Mouse (Mus musculus): ENCODE data around the gene Oxsm. TPM values are rescaled to one million over a fixed set of nuclear protein-coding genes. Genes with fewer than 3 reads are reported as not detected.

Oxsm gene
- 3.0 TPM for polyA plus RNA-seq (2017; shearing (Covaris generic))

DNA sequence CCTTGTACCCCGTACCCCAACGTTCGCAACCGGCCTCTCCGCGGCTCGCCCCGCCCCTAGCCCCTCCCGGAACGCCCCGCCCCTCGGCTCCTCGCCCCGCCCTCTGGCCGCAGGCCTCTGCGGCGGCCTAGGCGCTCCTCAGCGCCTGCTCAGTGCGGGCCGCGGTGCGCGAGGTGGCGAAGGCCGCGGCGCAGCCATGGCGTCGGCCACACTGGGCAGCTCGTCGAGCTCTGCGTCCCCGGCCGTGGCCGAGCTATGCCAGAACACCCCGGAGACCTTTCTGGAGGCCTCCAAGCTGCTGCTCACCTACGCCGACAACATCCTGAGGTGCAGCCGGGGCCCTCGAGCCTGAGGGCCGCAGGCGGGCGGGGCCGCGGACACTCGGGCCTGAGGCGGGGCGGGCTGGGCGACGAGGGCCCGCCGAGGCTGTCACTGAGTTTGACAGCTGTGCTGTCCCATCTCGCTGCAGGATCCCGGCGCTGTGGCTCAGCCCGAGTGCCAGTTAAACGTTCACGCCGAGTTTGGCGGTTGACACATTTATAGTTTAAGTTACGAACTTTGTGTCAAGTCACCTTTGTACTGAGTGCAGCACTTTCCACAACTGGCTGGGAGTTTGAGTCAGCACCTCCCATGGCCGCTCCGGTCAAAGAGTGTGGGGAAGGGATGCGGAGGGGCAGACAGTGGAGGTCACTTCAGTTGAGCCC, at the start of gene Oxsm, which contains the start of gene Ngly1:
Gene Oxsm, minus strand, starts transcription at position 638 of the 704 bp plus-strand sequence.
Gene Ngly1, plus strand, starts transcription at position 110 of the 704 bp plus-strand sequence.

Other genes starting within 250 kb of the Oxsm start
- 102 TPM for gene Ngly1, start 528 bp downstream of the Oxsm start, polyA plus RNA-seq (2017; shearing (Covaris generic))
- 226 TPM for gene Top2b, start 115.4 kb upstream of the Oxsm start, polyA plus RNA-seq (2017; shearing (Covaris generic))